Mouse (Mus musculus) intestine, embryonic 15.5 days (tissue): Measurements from ENCODE around the gene Cryl1. TPM values are rescaled to one million over a fixed set of nuclear protein-coding genes. Genes with fewer than 3 reads are reported as not detected.

ENCODE experiments used
- ATAC-seq: fragments of 200-750 bp; cut with Nextera tagmentation; 2 replicates; pipeline ENCODE4 v1.8.0; 2017; ENCODE audit warnings: moderate TSS enrichment, moderate library complexity
- H3K27ac ChIP-seq: fragments of 300-500 bp; sonication (generic); 2 replicates; pipeline ENCODE4 v1.5.1; 2015; ENCODE audit warnings: mild to moderate bottlenecking, inconsistent platforms
- H3K27me3 ChIP-seq: fragments of 300-500 bp; sonication (generic); replicated peaks from 2 replicates; pipeline ENCODE4 v1.6.1; 2015; ENCODE audit warnings: inconsistent platforms
- H3K36me3 ChIP-seq: fragments of 300-500 bp; sonication (generic); 2 replicates; pipeline ENCODE4 v1.6.1; 2015; ENCODE audit warnings: inconsistent platforms
- H3K4me1 ChIP-seq: fragments of 300-500 bp; sonication (generic); replicated peaks from 2 replicates; pipeline ENCODE4 v1.6.1; 2015; ENCODE audit warnings: inconsistent platforms
- H3K4me2 ChIP-seq: fragments of 300-500 bp; sonication (generic); replicated peaks from 2 replicates; pipeline ENCODE4 v1.6.1; 2015; ENCODE audit warnings: mild to moderate bottlenecking, inconsistent platforms
- H3K4me3 ChIP-seq: fragments of 300-500 bp; sonication (generic); replicated peaks from 2 replicates; pipeline ENCODE4 v1.5.1; 2015; ENCODE audit warnings: inconsistent platforms
- H3K9ac ChIP-seq: fragments of 300-500 bp; sonication (generic); 2 replicates; pipeline ENCODE4 v1.6.1; 2015; ENCODE audit warnings: inconsistent platforms
- H3K9me3 ChIP-seq: fragments of 300-500 bp; sonication (generic); 2 replicates; pipeline ENCODE4 v1.6.1; 2016; ENCODE audit warnings: inconsistent platforms
- WGBS: fragments of 180-500 bp; shearing (Covaris S2); methylation state at CpG from one replicate; pipeline ENCODE4 v1.1.7; 2015; 5-methylcytosine and 5-hydroxymethylcytosine counted together
- polyA plus RNA-seq: library from polyadenylated mRNA; unstranded; fragments of >200 nt; fragmentation: Nextera tagmentation; extraction: Ambion mirVana; gene quantifications from 2 replicates; pipeline ENCODE4 v1.2.1, GENCODE M21; 2015

Gene Cryl1
- polyA plus RNA-seq, 1 experiment from 2014 or later: 91.6 TPM

- WGBS: 46% methylated on average over 2 of the region's 2 CpGs
- no peaks in the 10 kb centered on the region for H3K27me3 ChIP-seq
- no peaks in the 10 kb centered on the region for H3K9me3 ChIP-seq
- H3K9ac ChIP-seq: no peak overlapping the region
- no peak for ATAC-seq
- H3K27ac ChIP-seq: no peak overlapping the region
- H3K4me2 ChIP-seq: no peak overlapping the region
- no peaks in the 10 kb centered on the region for H3K36me3 ChIP-seq
- H3K4me1 ChIP-seq: no peaks in the 10 kb centered on the region
- no peak overlapping the region for H3K4me3 ChIP-seq
Measured at GRCm38 (mm10) chr14:57300530-57300929, 97.8 kb downstream of the Cryl1 start.

DNA sequence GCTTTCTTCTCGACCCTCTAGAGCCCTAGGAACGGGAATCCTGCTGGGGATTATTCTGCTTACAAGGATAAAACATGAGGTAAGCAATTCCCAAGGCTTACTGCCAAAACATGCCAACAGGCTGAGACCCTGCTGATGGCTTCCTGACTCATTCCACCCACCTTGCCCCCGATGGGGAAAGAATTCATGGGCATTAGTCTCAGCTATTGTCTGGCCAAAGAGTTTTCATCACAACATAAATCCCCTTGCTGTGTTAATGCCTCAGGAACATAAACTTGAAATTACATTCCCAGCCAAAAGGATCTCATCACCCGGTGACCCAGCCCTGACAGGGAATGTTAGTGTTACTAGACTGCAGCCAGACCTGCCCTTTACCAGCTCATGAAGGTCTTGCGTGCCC is 100.7 kb downstream of the Cryl1 start:
- H3K4me3 ChIP-seq: no peak overlapping the region
- no peaks in the 10 kb centered on the region for H3K4me1 ChIP-seq
- no peaks in the 10 kb centered on the region for H3K36me3 ChIP-seq
- ATAC-seq: no peak
- WGBS: 45% methylated on average over 5 of the region's 5 CpGs
- no peaks in the 10 kb centered on the region for H3K9me3 ChIP-seq
- H3K27ac ChIP-seq: no peak overlapping the region
- H3K9ac ChIP-seq: no peak overlapping the region
- no peak overlapping the region for H3K4me2 ChIP-seq
- no peaks in the 10 kb centered on the region for H3K27me3 ChIP-seq

DNA sequence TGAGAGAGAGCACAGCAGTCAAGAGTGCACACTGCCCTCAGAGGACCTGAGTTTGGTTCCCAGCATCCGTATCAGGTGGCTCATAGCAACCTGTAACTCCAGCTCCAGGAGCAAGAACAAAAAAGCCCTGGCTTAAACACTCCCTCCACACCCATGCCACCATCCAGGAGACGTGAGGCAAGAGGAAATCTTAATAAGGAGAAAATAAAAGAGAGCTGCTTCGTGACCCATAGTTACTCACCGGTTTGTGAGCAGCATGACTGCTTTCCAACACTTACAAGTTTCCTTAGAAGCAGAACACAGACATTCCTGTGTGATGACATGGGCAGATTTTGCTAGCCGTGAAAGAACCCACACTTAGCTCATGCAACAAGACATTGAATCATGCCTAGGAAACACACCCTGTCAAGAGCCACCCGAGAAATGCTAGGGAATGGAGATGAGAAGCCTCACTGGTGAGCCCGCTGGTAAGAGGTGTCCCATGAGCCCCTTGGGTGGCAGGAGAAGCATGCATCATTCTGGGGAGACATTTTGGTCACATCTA is 106.9 kb downstream of the Cryl1 start:
- Histone ChIP-seq H3K9ac (no peak overlapping the region), H3K4me2 (no peak overlapping the region), H3K27me3 (no peaks in the 10 kb centered on the region), H3K4me3 (no peak overlapping the region), H3K4me1 (no peaks in the 10 kb centered on the region), H3K9me3 (no peaks in the 10 kb centered on the region), H3K36me3 (no peaks in the 10 kb centered on the region), H3K27ac (no peak overlapping the region)
- WGBS: 76% methylated on average over 7 of the region's 7 CpGs
- no peak for ATAC-seq

DNA sequence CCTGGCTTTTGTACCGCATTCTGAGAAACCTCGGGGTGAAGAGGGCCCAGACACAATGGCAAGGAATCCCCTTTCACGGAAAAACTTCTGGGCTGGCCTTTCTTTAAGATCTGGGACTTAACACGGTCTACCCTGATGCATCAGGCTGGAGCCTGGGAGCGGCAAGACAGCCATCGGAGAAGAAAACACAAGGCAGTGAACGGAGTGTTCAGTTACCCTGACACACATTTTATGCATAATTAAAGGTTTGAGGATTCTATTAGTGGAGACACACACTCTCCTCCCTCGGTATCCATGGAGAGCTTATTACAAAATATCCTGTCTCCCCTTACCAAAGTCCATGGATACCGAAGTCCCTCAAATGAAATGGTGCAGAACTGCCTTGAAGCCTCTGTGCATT is 109.2 kb downstream of the Cryl1 start:
- Histone ChIP-seq H3K4me1 (no peaks in the 10 kb centered on the region), H3K27me3 (no peaks in the 10 kb centered on the region), H3K27ac (no peak overlapping the region), H3K4me3 (no peak overlapping the region), H3K36me3 (no peaks in the 10 kb centered on the region), H3K9ac (no peak overlapping the region), H3K9me3 (no peaks in the 10 kb centered on the region), H3K4me2 (no peak overlapping the region)
- WGBS: 76% methylated on average over 9 of the region's 9 CpGs
- ATAC-seq: no peak

GRCm38 (mm10) chr14:57283816-57284215 is 114.5 kb downstream of the Cryl1 start:
- H3K27ac ChIP-seq: no peak overlapping the region
- H3K4me2 ChIP-seq: no peak overlapping the region
- no peak overlapping the region for H3K4me3 ChIP-seq
- no peaks in the 10 kb centered on the region for H3K36me3 ChIP-seq
- WGBS: 36% methylated on average over 5 of the region's 5 CpGs
- no peak for ATAC-seq
- no peak overlapping the region for H3K9ac ChIP-seq
- no peaks in the 10 kb centered on the region for H3K9me3 ChIP-seq
- H3K27me3 ChIP-seq: no peaks in the 10 kb centered on the region
- no peaks in the 10 kb centered on the region for H3K4me1 ChIP-seq

- Histone ChIP-seq H3K4me2 (no peak overlapping the region), H3K9ac (no peak overlapping the region), H3K4me3 (no peak overlapping the region), H3K9me3 (no peaks in the 10 kb centered on the region), H3K27me3 (no peaks in the 10 kb centered on the region), H3K36me3 (no peaks in the 10 kb centered on the region), H3K27ac (no peak overlapping the region), H3K4me1 (no peaks in the 10 kb centered on the region)
- ATAC-seq: peak; percentile 67; the same call in 1 of the 2 replicates
- 28% methylated on average over 2 of the region's 2 CpGs for WGBS
Measured at GRCm38 (mm10) chr14:57282591-57282990, 115.7 kb downstream of the Cryl1 start.

- Histone ChIP-seq H3K27ac (no peak overlapping the region), H3K4me3 (no peak overlapping the region), H3K9ac (no peak overlapping the region), H3K9me3 (no peaks in the 10 kb centered on the region), H3K36me3 (no peaks in the 10 kb centered on the region), H3K27me3 (no peaks in the 10 kb centered on the region), H3K4me2 (no peak overlapping the region), H3K4me1 (no peaks in the 10 kb centered on the region)
- no peak for ATAC-seq
- 84% methylated on average over 3 of the region's 3 CpGs for WGBS
Measured at GRCm38 (mm10) chr14:57280835-57281234, 117.5 kb downstream of the Cryl1 start.

DNA sequence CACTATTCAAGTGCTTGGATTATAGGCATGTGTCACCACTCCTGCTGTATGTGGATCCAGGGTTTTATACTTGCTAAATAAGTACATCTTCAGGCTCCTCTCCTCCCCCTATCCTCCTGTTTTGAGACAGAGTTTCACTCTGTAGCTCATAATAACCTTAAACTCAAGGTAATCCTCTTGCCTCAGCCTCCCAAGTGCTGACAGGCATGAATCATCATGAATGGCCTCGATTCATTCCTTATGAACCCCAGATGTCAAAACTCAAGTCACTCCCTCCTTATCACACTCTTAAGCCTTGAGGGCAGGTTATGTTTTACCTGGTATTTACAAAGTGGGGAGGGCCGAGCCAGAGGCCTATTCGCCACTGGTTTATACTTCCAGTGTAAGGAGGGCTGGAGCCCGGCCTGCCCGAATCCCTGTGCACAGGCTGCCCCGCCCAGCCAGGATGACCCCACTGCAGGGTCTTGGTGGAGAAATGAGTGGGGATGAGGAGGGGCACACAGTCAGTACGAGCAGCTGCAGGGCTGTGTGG is 121.8 kb downstream of the Cryl1 start:
- Histone ChIP-seq H3K27ac (no peak overlapping the region), H3K4me3 (no peak overlapping the region), H3K9ac (no peak overlapping the region), H3K4me2 (no peak overlapping the region), H3K36me3 (no peaks in the 10 kb centered on the region), H3K27me3 (no peaks in the 10 kb centered on the region), H3K4me1 (no peaks in the 10 kb centered on the region), H3K9me3 (no peaks in the 10 kb centered on the region)
- WGBS: 60% methylated on average over 7 of the region's 7 CpGs
- ATAC-seq: peak; percentile 79; the same call in 1 of the 2 replicates

GRCm38 (mm10) chr14:57272341-57272740 is 126.0 kb downstream of the Cryl1 start:
- H3K9me3 ChIP-seq: no peaks in the 10 kb centered on the region
- no peak overlapping the region for H3K4me2 ChIP-seq
- no peak for ATAC-seq
- no peaks in the 10 kb centered on the region for H3K4me1 ChIP-seq
- no peak overlapping the region for H3K4me3 ChIP-seq
- no peaks in the 10 kb centered on the region for H3K36me3 ChIP-seq
- H3K27ac ChIP-seq: no peak overlapping the region
- H3K9ac ChIP-seq: no peak overlapping the region
- WGBS: 97% methylated on average over 1 of the region's 1 CpGs
- H3K27me3 ChIP-seq: no peaks in the 10 kb centered on the region

DNA sequence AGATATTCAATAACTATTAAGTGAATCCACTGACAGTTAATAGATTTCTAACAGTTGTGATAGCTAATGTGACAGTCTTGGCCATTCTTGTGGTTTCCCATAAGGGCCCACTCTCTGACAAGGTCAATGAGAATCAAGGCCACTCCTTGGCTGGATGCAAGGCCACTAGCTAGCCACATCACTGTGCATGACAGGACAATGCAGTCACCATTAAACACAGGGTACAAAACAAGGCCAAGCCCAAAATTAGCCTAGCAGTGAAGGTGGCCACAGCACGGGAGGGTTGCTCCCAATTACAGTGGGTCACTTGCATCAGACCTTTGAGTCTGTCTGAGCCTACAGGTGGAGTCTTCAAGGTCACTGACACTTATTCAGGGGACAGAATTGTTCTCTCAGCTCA is 126.5 kb downstream of the Cryl1 start:
- 67% methylated on average over 1 of the region's 1 CpGs for WGBS
- no peak for ATAC-seq

GRCm38 (mm10) chr14:57268900-57269299 is 129.4 kb downstream of the Cryl1 start:
- no peak overlapping the region for H3K4me3 ChIP-seq
- peak; percentile 50 for ATAC-seq
- H3K4me2 ChIP-seq: no peak overlapping the region
- no peak overlapping the region for H3K27ac ChIP-seq
- H3K9me3 ChIP-seq: no peaks in the 10 kb centered on the region
- no peak overlapping the region for H3K9ac ChIP-seq
- no peaks in the 10 kb centered on the region for H3K36me3 ChIP-seq
- H3K4me1 ChIP-seq: no peaks in the 10 kb centered on the region
- 67% methylated on average over 3 of the region's 3 CpGs for WGBS
- no peaks in the 10 kb centered on the region for H3K27me3 ChIP-seq

More for the DNA sequence above, 126.5 kb downstream of the Cryl1 start:
- Histone ChIP-seq H3K4me3 (no peak overlapping the region), H3K4me2 (no peak overlapping the region), H3K9me3 (no peaks in the 10 kb centered on the region), H3K4me1 (no peaks in the 10 kb centered on the region), H3K36me3 (no peaks in the 10 kb centered on the region), H3K27ac (no peak overlapping the region), H3K27me3 (no peaks in the 10 kb centered on the region), H3K9ac (no peak overlapping the region)

- H3K4me1 ChIP-seq: no peaks in the 10 kb centered on the region
- 72% methylated on average over 3 of the region's 3 CpGs for WGBS
- ATAC-seq: peak; percentile 93
Measured at GRCm38 (mm10) chr14:57268344-57268743, 130.0 kb downstream of the Cryl1 start.

GRCm38 (mm10) chr14:57263943-57264342 is 134.4 kb downstream of the Cryl1 start:
- H3K4me2 ChIP-seq: no peak overlapping the region
- no peaks in the 10 kb centered on the region for H3K9me3 ChIP-seq
- no peaks in the 10 kb centered on the region for H3K36me3 ChIP-seq
- no peaks in the 10 kb centered on the region for H3K27me3 ChIP-seq
- no peaks in the 10 kb centered on the region for H3K4me1 ChIP-seq
- no peak overlapping the region for H3K9ac ChIP-seq
- ATAC-seq: no peak
- no peak overlapping the region for H3K27ac ChIP-seq
- WGBS: 77% methylated on average over 10 of the region's 10 CpGs
- H3K4me3 ChIP-seq: no peak overlapping the region

More at GRCm38 (mm10) chr14:57268344-57268743, 130.0 kb downstream of the Cryl1 start:
- Histone ChIP-seq H3K27me3 (no peaks in the 10 kb centered on the region), H3K9ac (no peak overlapping the region), H3K36me3 (no peaks in the 10 kb centered on the region), H3K27ac (peak overlapping the region; percentile 22; the same call in 1 of the 2 replicates), H3K9me3 (no peaks in the 10 kb centered on the region), H3K4me2 (no peak overlapping the region), H3K4me3 (no peak overlapping the region)
